Mouse (Mus musculus) lung, embryonic 16.5 days (tissue): Measurements from ENCODE around the gene Krba1. TPM values are rescaled to one million over a fixed set of nuclear protein-coding genes. Genes with fewer than 3 reads are reported as not detected.

Experiments
- ATAC-seq: fragments of 200-750 bp; cut with Nextera tagmentation; 2 replicates; pipeline ENCODE4 v1.8.0; 2017; ENCODE audit warnings: low read depth, mild to moderate bottlenecking, moderate library complexity
- H3K27ac ChIP-seq: fragments of 300-500 bp; sonication (generic); 2 replicates; pipeline ENCODE4 v1.5.1; 2014; ENCODE audit warnings: mild to moderate bottlenecking, control low read depth, low read length
- H3K27me3 ChIP-seq: fragments of 300-500 bp; sonication (generic); 2 replicates; pipeline ENCODE4 v1.6.1; 2014; ENCODE audit warnings: low read depth, low read length, mixed read lengths; ENCODE audit not compliant: control insufficient read depth, insufficient read depth
- H3K36me3 ChIP-seq: fragments of 300-500 bp; sonication (generic); 2 replicates; pipeline ENCODE4 v1.6.1; 2014; ENCODE audit warnings: low read length; ENCODE audit not compliant: control insufficient read depth, insufficient read depth
- H3K4me1 ChIP-seq: fragments of 300-500 bp; sonication (generic); replicated peaks from 2 replicates; pipeline ENCODE4 v1.6.1; 2014; ENCODE audit warnings: low read length, mixed read lengths; ENCODE audit not compliant: control insufficient read depth, insufficient read depth
- H3K4me2 ChIP-seq: fragments of 300-500 bp; sonication (generic); 2 replicates; pipeline ENCODE4 v1.6.1; 2014; ENCODE audit warnings: low read depth, low read length, control low read depth
- H3K4me3 ChIP-seq: fragments of 300-500 bp; sonication (generic); 2 replicates; pipeline ENCODE4 v1.5.1; 2014; ENCODE audit warnings: mild to moderate bottlenecking, low read length, control low read depth
- H3K9ac ChIP-seq: fragments of 300-500 bp; sonication (generic); 2 replicates; pipeline ENCODE4 v1.6.1; 2014; ENCODE audit warnings: low read length, control low read depth
- H3K9me3 ChIP-seq: fragments of 300-500 bp; sonication (generic); 2 replicates; pipeline ENCODE4 v1.6.1; 2016; ENCODE audit warnings: low read length; ENCODE audit not compliant: control insufficient read depth
- WGBS: fragments of 180-500 bp; shearing (Covaris S2); extraction: QIAGEN DNeasy Blood & Tissue Kit; methylation state at CpG from one replicate; pipeline ENCODE4 v1.1.7; 2014; 5-methylcytosine and 5-hydroxymethylcytosine counted together
- polyA plus RNA-seq: library from polyadenylated mRNA; unstranded; fragments of >200 nt; fragmentation: Nextera tagmentation; extraction: Ambion mirVana; gene quantifications from 2 replicates; pipeline ENCODE4 v1.2.1, GENCODE M21; 2015

Gene Krba1
- polyA plus RNA-seq: 20.4 and 20.7 TPM in 2 replicates

DNA sequence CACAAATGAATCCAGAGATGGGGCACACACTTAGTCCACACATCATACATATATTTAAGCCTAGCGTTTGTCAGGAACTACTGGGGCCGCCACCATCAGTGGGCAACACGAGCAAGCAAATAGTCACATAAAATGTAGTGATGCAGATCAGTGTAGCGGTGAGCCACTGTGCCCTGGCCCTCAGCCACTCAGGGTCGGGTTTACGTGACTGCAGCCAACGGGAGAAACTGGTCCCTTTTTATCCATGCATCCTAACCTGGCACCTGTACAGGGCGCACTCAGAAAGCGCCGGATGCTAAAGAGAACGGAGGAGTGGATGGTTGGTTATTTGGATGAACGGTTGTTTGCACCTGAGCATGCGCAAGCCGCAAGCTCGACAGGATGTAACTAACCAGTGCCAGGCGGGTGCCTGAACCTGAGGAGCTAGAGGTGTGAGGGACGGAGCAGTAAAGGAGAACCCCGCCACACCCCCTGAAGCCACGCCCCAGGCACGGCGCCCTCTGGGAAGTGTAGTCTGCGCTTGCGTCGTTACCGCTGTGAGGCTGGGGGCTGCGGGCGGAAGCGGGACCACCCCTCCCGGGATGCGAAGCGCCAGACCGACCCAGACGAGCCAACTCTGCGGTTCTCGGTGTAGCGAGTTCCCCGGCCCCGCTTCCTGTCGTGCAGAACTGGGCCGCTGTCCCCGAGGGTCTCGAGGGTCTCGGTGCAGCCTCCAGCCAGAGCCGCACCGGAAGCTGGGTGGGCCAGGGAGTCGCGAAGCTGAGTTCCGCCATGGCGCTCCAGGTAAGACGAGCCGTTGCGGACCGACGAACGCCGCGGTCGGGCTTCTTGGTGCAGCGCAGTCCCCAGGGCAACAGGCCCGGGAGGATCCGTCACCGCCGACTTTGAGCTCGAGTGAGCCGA lies at the start of gene Krba1:
Krba1 (plus strand) TSS at position 482 of the 903 bp plus-strand sequence.
- ATAC-seq: peak; percentile 97
- Histone ChIP-seq H3K27ac (peak within 1 kb of the TSS; percentile 77), H3K9ac (peak within 1 kb of the TSS; percentile 95), H3K4me3 (peak within 1 kb of the TSS; percentile 90), H3K36me3 (no peaks in the 10 kb centered on the region), H3K9me3 (no peaks in the 10 kb centered on the region), H3K4me2 (peak within 1 kb of the TSS; percentile 66), H3K27me3 (no peaks in the 10 kb centered on the region), H3K4me1 (peaks cover 13% of the 10 kb centered on the region)
- 1% methylated on average over 65 of the region's 65 CpGs for WGBS

DNA sequence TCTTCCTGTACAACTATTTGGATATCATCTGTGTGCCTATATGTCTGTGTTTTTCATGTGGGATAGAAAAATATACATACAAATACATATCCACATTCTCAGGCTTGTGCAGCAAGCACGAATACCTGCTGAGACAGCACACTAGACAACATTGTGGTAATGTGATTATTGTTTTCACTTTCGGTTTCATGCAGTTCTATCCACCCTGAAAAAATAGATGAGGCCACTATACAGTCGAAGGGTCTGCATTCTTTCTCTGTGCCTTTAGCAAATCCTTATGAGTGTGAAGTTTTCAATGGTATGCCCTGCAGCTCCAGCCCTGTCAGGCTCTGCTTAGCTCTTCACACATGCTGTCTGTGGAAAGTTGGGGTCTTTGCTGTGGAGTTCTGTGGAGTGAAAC lies 36.5 kb upstream of the Krba1 start:
- no peaks in the 10 kb centered on the region for H3K9me3 ChIP-seq
- no peaks in the 10 kb centered on the region for H3K4me1 ChIP-seq
- H3K4me3 ChIP-seq: no peak overlapping the region
- H3K27ac ChIP-seq: no peak overlapping the region
- no peaks in the 10 kb centered on the region for H3K36me3 ChIP-seq
- no peaks in the 10 kb centered on the region for H3K27me3 ChIP-seq
- ATAC-seq: no peak
- H3K9ac ChIP-seq: no peak overlapping the region
- H3K4me2 ChIP-seq: no peak overlapping the region
- WGBS: 57% methylated on average over 3 of the region's 3 CpGs

DNA sequence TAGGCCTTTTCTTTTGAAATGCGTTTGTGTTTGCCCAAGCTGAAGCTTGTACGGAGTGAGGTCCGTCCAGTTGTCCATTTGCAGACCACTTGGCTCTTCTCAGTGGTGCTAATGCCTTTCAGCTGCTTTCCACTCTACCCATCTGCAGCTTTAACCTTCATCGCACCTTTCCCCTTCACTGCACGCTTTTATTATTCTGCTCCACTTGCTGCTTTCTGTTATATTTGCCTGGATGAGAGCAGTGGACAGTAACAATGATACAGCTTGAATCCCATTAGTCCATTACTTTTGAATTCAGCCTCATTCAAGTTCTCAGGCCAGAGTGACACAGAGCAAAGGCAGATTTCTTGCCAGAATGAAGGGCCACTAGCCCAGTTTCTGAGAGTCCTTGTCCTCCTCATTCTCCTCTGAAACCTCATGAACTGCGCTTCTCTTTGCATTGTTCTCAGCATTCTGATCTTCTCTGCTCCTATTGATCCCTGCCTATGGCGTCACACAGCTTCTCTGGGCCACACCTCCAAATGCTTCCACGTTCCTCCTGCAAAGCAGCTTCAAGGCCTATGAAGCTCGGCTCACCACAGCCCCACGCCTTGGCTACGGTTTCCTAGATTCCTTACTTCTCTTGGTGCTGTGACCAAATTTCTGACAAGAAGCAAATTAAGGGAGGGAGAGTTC lies 28.9 kb upstream of the Krba1 start:
- ATAC-seq: no peak
- no peak overlapping the region for H3K9ac ChIP-seq
- H3K4me1 ChIP-seq: no peaks in the 10 kb centered on the region
- H3K4me2 ChIP-seq: no peak overlapping the region
- H3K27ac ChIP-seq: no peak overlapping the region
- no peak overlapping the region for H3K4me3 ChIP-seq
- WGBS: 62% methylated on average over 11 of the region's 11 CpGs
- no peaks in the 10 kb centered on the region for H3K27me3 ChIP-seq
- no peaks in the 10 kb centered on the region for H3K36me3 ChIP-seq
- H3K9me3 ChIP-seq: no peaks in the 10 kb centered on the region

DNA sequence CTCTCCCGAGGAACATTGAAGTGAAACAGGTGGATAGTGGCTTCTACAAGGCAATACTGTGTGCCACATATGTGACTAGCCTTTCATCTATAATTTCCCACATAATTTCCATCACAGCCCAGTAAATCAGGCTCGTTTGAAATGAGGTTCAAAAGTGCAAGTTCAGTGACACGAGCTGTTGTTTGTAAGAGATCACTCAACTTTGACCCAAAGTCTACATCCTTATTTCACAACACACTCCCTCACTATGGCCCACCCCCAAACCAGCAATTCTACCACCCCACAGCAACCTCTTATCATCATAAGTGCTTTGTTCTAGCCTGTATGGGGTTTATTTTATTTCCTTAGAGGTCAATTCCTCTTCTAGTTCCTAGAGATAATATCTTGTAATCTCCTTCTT lies 7.2 kb upstream of the Krba1 start:
- H3K27ac ChIP-seq: no peak overlapping the region
- no peak overlapping the region for H3K4me3 ChIP-seq
- no peaks in the 10 kb centered on the region for H3K36me3 ChIP-seq
- H3K9me3 ChIP-seq: no peaks in the 10 kb centered on the region; the same call in 1 of the 2 replicates
- ATAC-seq: no peak
- 27% methylated on average over 3 of the region's 3 CpGs for WGBS
- no peak overlapping the region for H3K4me2 ChIP-seq
- no peak overlapping the region for H3K9ac ChIP-seq
- no peaks in the 10 kb centered on the region for H3K4me1 ChIP-seq
- no peaks in the 10 kb centered on the region for H3K27me3 ChIP-seq

DNA sequence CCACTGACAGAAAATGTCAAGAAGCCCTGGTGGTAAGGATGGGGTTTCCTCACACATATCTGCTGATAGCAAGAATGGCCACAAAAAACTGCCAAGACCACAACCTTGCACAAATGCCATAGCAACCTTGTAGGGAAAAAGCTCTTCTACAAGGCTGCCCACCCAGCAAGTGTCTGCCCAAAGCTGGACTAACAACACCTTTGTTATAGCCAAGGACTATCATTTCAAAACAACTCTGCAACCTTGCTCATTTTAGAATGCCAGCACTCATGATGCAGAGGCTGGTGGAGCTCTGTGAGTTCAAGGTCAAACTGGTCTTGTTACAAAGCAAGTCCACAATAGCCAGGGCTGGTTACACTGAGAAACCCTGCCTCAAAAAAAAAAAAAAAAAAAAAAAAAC lies 1.6 kb upstream of the Krba1 start:
- no peaks in the 10 kb centered on the region for H3K36me3 ChIP-seq
- H3K9ac ChIP-seq: no peak overlapping the region
- no peak overlapping the region for H3K4me3 ChIP-seq
- no peak overlapping the region for H3K27ac ChIP-seq
- H3K4me1 ChIP-seq: peaks cover 13% of the 10 kb centered on the region
- no peak for ATAC-seq
- H3K27me3 ChIP-seq: no peaks in the 10 kb centered on the region
- no peaks in the 10 kb centered on the region for H3K9me3 ChIP-seq
- H3K4me2 ChIP-seq: no peak overlapping the region

DNA sequence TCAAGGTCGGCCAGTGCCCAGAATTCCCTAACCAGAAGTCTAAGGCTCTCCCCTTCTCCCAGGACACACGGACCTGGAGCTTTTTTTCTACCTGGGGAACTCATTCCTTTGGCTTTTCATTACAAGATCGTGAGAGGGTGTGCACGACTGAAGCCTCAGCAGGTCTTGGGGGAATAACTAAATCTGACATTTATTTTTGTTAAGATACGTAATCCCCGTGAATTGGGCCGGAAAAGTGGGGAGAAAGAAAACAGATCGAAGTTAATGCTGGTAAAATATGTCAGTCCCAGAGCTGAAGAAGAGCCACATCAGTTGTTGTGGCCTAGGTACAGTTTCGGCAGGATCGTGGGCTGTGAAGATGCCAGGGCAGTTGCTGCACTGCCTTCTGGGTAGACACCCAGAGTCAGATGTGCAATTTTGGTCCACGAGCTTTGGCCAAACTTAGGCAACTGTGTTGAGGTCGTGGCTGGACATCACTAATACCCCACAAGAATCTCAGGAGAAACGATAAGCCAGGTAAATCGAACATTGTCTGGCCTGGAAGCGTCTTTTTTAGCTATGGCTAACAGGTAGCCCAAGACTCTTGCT lies 716 bp downstream of the Krba1 start:
- ATAC-seq: no peak
- no peaks in the 10 kb centered on the region for H3K9me3 ChIP-seq
- peak overlapping the region; percentile 90 for H3K4me3 ChIP-seq
- WGBS: 27% methylated on average over 15 of the region's 15 CpGs
- peak overlapping the region; percentile 77 for H3K27ac ChIP-seq
- H3K4me1 ChIP-seq: peaks cover 13% of the 10 kb centered on the region
- no peaks in the 10 kb centered on the region for H3K36me3 ChIP-seq
- peak overlapping the region; percentile 95 for H3K9ac ChIP-seq
- H3K27me3 ChIP-seq: no peaks in the 10 kb centered on the region
- peak overlapping the region; percentile 66 for H3K4me2 ChIP-seq

DNA sequence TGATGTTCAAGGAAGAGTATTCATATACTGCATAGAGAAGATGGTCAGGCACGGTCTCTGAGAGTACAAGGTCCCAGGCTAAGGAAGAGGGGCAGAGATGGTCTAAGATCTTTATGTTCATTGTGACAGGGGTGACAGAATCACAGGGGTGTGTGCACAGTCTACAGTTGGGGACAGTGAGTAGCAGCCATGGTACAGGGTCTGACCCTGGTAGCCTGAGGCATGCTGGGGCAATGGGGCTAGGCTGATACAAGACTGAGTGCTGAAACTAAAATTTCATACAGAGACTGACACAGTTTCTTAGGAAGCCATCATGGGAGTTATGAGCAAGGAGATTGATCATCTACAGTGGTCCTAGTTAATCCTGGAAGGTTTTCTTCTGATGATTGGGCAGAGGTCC lies 1.3 kb downstream of the Krba1 start:
- Histone ChIP-seq H3K27ac (no peak overlapping the region), H3K9ac (no peak overlapping the region; the same call in 1 of the 2 replicates), H3K36me3 (no peaks in the 10 kb centered on the region), H3K27me3 (no peaks in the 10 kb centered on the region), H3K4me3 (peak overlapping the region; percentile 90), H3K9me3 (no peaks in the 10 kb centered on the region), H3K4me1 (peaks cover 13% of the 10 kb centered on the region), H3K4me2 (peak overlapping the region; percentile 66)
- 93% methylated on average over 1 of the region's 1 CpGs for WGBS
- no peak for ATAC-seq

DNA sequence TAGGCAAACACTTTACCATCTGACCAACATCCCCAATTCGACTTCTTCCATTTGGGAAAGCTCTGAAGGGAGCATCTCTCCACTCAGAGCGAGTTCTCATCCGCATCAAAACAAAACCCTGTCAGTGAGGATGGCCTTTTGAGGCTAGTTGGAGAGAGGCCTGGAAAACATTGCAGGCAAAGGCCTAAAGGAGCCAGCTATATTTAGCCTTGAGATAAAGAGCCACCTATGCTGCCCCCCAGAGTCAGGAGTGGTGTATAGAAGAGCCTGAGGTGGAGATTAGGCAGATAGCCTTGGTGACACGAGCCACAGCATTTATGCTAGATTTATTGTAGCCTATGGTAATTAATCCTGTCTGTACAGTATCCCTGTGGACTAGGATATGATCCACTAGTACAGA lies 1.9 kb downstream of the Krba1 start:
- peaks cover 13% of the 10 kb centered on the region for H3K4me1 ChIP-seq
- no peak overlapping the region for H3K4me3 ChIP-seq
- ATAC-seq: no peak
- no peak overlapping the region for H3K27ac ChIP-seq
- H3K27me3 ChIP-seq: no peaks in the 10 kb centered on the region
- H3K4me2 ChIP-seq: no peak overlapping the region
- no peaks in the 10 kb centered on the region for H3K36me3 ChIP-seq
- no peaks in the 10 kb centered on the region for H3K9me3 ChIP-seq
- H3K9ac ChIP-seq: no peak overlapping the region
- WGBS: 64% methylated on average over 4 of the region's 4 CpGs

DNA sequence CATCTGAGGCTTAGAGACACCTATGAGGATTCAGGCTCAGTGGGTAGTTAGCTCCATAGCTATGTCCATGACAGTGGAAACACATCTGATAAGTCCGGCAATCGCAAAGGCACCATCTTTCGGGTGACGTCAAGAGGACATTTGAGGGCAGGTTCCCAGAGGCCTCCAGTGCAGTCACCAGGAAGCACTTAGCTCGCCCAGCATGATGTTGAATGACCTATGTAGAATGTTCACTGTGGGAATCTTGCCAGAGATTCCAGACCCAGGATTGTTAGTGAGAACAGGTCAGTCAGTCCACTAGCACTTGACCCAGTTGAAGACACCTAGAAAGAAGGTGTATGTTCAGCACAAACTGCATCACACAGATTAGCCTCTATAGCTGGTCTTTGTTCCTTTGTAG lies 4.5 kb downstream of the Krba1 start:
- Histone ChIP-seq H3K4me1 (peaks cover 13% of the 10 kb centered on the region), H3K27ac (no peak overlapping the region), H3K27me3 (no peaks in the 10 kb centered on the region), H3K36me3 (peaks cover 4% of the 10 kb centered on the region), H3K9ac (no peak overlapping the region), H3K4me3 (no peak overlapping the region), H3K9me3 (no peaks in the 10 kb centered on the region), H3K4me2 (no peak overlapping the region)
- 91% methylated on average over 5 of the region's 5 CpGs for WGBS
- no peak for ATAC-seq
